In the genomic region with DNA sequence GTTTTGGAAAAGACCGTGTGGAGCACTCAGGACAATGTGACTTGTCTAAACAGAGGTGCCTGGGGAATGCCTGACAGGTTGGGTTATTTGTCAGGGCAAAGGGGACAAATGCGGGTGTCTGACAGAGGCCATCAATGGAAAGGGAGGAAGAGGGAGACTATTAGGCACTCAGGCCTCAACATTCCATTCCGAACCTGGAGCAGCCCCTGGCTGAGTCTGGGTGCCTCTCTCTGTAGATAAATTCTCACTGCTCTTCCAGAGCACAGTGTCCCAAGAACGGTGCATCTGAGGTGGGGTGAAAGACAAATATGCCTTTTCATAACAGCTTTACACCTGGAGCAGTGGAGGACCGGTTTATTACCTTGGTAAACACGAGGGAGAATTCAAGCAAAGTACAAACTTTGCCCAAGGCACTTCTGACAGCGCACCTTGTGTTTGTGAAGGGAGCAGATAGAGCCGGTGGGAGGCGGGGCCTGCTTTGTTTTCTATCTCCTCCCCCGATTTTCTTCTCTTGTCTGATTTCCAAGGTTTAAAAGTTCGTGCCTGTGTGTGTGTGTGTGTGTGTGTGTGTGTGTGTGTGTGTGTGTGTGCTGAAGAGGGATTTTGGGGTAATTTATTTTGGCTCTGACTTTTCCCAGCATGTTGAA, we compare ENCODE assay signal across 10 mouse cellular contexts.
A peak's percentile ranks its signal among the peaks of the same experiment; 100 is the strongest.
DNase-seq lines count a peak whose midpoint lies in the region; ATAC-seq and TF ChIP-seq lines count a peak whose summit lies in the region.
"Had no signal": no experiment of that assay in that cellular context is flagged by ENCODE, and none has a peak within 500 bp of the region (broad histone marks: within the 10 kb centered on the region; RNA-seq: fewer than 3 reads in every experiment).

No protein-coding gene starts in this region.

- no peak overlapping the region for H3K9ac ChIP-seq in midbrain, embryonic 14.5 days (replicated peaks; ENCODE audit: low read length)
- H3K9ac ChIP-seq in midbrain, embryonic 13.5 days (replicated peaks): no peak overlapping the region
- no peak overlapping the region for H3K9ac ChIP-seq in limb, embryonic 14.5 days (ENCODE audit: low read depth, low read length, severe bottlenecking)
- H3K9ac ChIP-seq in hindbrain, postnatal 0 days (replicated peaks; ENCODE audit: low read length): no peak overlapping the region

- no peak overlapping the region for H3K4me3 ChIP-seq in midbrain, embryonic 14.5 days (replicated peaks; ENCODE audit: low read depth, low read length)
- H3K4me3 ChIP-seq in midbrain, embryonic 13.5 days (replicated peaks): no peak overlapping the region
- H3K4me3 ChIP-seq in limb, embryonic 14.5 days (replicated peaks; ENCODE audit: low read length): no peak overlapping the region
- no peak overlapping the region for H3K4me3 ChIP-seq in hindbrain, postnatal 0 days (ENCODE audit: low read length)
- H3K4me3 ChIP-seq: layer of hippocampus, adult 2 months had no signal

- peak; percentile 10 for DNase-seq in midbrain, embryonic 14.5 days
- peak; percentile 99 for DNase-seq in gonadal fat pad, adult 2 months (ENCODE audit: low read depth)
- DNase-seq in limb, embryonic 14.5 days (ENCODE audit: low spot score): peak; percentile 67
- no peak for DNase-seq in hindbrain, postnatal 0 days (ENCODE audit: low spot score)
- DNase-seq in testis, postnatal 10 days (ENCODE audit: low spot score): no peak
- DNase-seq: adrenal gland, postnatal 25 days had no signal

- TF ChIP-seq POLR2A in limb, embryonic 14.5 days (IDR thresholded peaks at IDR 0.05; ENCODE audit: borderline replicate concordance, extremely low read depth, insufficient read depth, insufficient read length): no peak

- H3K27me3 ChIP-seq in midbrain, embryonic 14.5 days (ENCODE audit: control insufficient read depth, insufficient read depth, low read length): no peaks in the 10 kb centered on the region
- no peaks in the 10 kb centered on the region for H3K27me3 ChIP-seq in midbrain, embryonic 13.5 days
- H3K27me3 ChIP-seq in limb, embryonic 14.5 days (ENCODE audit: control insufficient read depth, insufficient read depth, low read length): no peaks in the 10 kb centered on the region
- H3K27me3 ChIP-seq in hindbrain, postnatal 0 days (ENCODE audit: insufficient read depth, low read length): no peaks in the 10 kb centered on the region

- no peaks in the 10 kb centered on the region for H3K4me1 ChIP-seq in midbrain, embryonic 14.5 days (ENCODE audit: control insufficient read depth, insufficient read depth, low read length)
- no peaks in the 10 kb centered on the region for H3K4me1 ChIP-seq in midbrain, embryonic 13.5 days (replicated peaks)
- H3K4me1 ChIP-seq in limb, embryonic 14.5 days (ENCODE audit: control insufficient read depth, insufficient read depth, low read length): peaks cover 13% of the 10 kb centered on the region
- H3K4me1 ChIP-seq in hindbrain, postnatal 0 days (ENCODE audit: insufficient read depth, low read length): no peaks in the 10 kb centered on the region

- ATAC-seq in midbrain, embryonic 14.5 days (ENCODE audit: low FRiP score, low TSS enrichment): no peak
- ATAC-seq in midbrain, embryonic 13.5 days: no peak
- no peak for ATAC-seq in limb, embryonic 14.5 days (ENCODE audit: low FRiP score, low read depth)
- peak; percentile 58 for ATAC-seq in megakaryocyte progenitor cell, adult 5-6 weeks (replicated peaks; ENCODE audit: poor library complexity)
- ATAC-seq in monocyte, adult 5-6 weeks (replicated peaks; ENCODE audit: insufficient number of reproducible peaks, low FRiP score, low TSS enrichment, poor library complexity, severe bottlenecking): no peak
- no peak for ATAC-seq in hindbrain, postnatal 0 days

- H3K9me3 ChIP-seq in midbrain, embryonic 14.5 days (ENCODE audit: control insufficient read depth, low read length): no peaks in the 10 kb centered on the region
- H3K9me3 ChIP-seq in midbrain, embryonic 13.5 days: no peaks in the 10 kb centered on the region
- H3K9me3 ChIP-seq in limb, embryonic 14.5 days (ENCODE audit: control insufficient read depth, low read length): no peaks in the 10 kb centered on the region
- H3K9me3 ChIP-seq in hindbrain, postnatal 0 days (ENCODE audit: low read length): no peaks in the 10 kb centered on the region

- H3K27ac ChIP-seq in midbrain, embryonic 14.5 days (replicated peaks; ENCODE audit: low read depth, low read length): no peak overlapping the region
- H3K27ac ChIP-seq in midbrain, embryonic 13.5 days: no peak overlapping the region
- no peak overlapping the region for H3K27ac ChIP-seq in limb, embryonic 14.5 days (replicated peaks; ENCODE audit: low read depth, low read length)
- H3K27ac ChIP-seq in hindbrain, postnatal 0 days: no peak overlapping the region
- H3K27ac ChIP-seq: layer of hippocampus, adult 2 months had no signal

- TF ChIP-seq CTCF in hindbrain, postnatal 0 days (IDR thresholded peaks at IDR 0.05; ENCODE audit: low read depth): no peak

- no peak overlapping the region for H3K4me2 ChIP-seq in midbrain, embryonic 14.5 days (ENCODE audit: low read length)
- no peak overlapping the region for H3K4me2 ChIP-seq in midbrain, embryonic 13.5 days (replicated peaks)
- H3K4me2 ChIP-seq in limb, embryonic 14.5 days (replicated peaks; ENCODE audit: low read depth, low read length, severe bottlenecking): no peak overlapping the region
- no peak overlapping the region for H3K4me2 ChIP-seq in hindbrain, postnatal 0 days (ENCODE audit: low read depth, low read length)

- H3K36me3 ChIP-seq in midbrain, embryonic 14.5 days (ENCODE audit: control insufficient read depth, insufficient read depth, low read length): no peaks in the 10 kb centered on the region
- H3K36me3 ChIP-seq in midbrain, embryonic 13.5 days: no peaks in the 10 kb centered on the region
- no peaks in the 10 kb centered on the region for H3K36me3 ChIP-seq in limb, embryonic 14.5 days (ENCODE audit: control insufficient read depth, insufficient read depth, low read length)
- no peaks in the 10 kb centered on the region for H3K36me3 ChIP-seq in hindbrain, postnatal 0 days (ENCODE audit: insufficient read depth, low read length)

- 49% methylated on average over 11 of the region's 11 CpGs for WGBS in midbrain, embryonic 14.5 days
- 42% methylated on average over 11 of the region's 11 CpGs for WGBS in midbrain, embryonic 13.5 days
- WGBS in limb, embryonic 14.5 days: 37% methylated on average over 11 of the region's 11 CpGs
- WGBS in hindbrain, postnatal 0 days: 43% methylated on average over 11 of the region's 11 CpGs

Comparison
In these comparisons a context has a peak if more than half of its experiments do, and no peak if none do; other contexts are left out.
1. DNase-seq: peak in midbrain, embryonic 14.5 days (single experiment), gonadal fat pad, adult 2 months (single experiment) and limb, embryonic 14.5 days (single experiment); none in hindbrain, postnatal 0 days (single experiment) and testis, postnatal 10 days (single experiment).